Mouse (Mus musculus): Measurements from ENCODE around the gene Adamtsl3. TPM values are rescaled to one million over a fixed set of nuclear protein-coding genes. Genes with fewer than 3 reads are reported as not detected.

Gene Adamtsl3
- total RNA-seq (2021), result 1.9 and 2.7 TPM in 2 replicates
- long read RNA-seq, result 0 reads

DNA sequence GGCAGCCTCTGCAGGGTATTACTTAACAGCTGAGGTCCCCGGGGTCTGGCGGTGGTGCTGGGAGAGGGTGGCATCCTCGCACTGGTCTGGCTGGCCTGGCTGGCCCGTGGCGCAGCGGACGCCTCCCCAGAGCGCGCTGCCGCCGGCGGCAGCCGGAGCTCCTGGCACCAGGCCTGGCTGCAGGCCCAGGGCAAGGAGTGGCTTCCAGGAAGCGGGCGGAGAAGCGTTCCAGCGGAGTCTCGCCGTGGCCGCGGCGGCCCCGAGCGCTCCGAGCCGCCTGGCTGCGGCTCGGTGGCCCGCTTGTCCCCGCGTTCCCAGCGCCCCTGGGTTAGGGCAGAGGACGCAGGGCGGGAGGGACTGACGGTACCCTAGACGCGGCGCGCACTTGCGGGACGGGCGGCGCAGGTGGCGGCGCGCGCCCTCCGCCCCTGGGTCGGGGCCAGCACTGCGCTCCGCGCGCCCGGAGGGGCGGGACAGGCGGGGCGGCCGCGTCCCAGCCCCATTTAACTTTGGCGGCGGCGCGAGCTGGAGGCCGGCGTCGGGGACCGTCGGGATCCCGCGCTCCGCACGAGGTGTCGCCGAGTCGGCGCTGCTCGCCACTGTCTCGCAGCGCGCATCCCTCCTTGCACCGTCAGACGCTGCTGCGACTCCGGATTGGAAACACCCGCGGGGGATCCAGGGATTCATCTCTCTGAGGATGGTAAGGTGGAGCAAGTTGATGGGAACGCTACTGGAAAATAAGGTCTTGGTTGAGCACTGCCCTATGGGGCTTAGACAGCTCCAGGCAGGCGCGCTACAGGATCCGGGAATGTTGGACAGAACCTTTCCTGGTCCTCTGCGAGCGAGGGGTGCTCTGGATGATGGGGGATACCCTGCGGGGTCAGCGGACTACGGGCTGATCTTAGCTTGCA is at the start of gene Adamtsl3:
Adamtsl3 (plus strand) TSS at position 484 of the 911 bp plus-strand sequence.
- DNase-seq, result peak; percentile 53

DNA sequence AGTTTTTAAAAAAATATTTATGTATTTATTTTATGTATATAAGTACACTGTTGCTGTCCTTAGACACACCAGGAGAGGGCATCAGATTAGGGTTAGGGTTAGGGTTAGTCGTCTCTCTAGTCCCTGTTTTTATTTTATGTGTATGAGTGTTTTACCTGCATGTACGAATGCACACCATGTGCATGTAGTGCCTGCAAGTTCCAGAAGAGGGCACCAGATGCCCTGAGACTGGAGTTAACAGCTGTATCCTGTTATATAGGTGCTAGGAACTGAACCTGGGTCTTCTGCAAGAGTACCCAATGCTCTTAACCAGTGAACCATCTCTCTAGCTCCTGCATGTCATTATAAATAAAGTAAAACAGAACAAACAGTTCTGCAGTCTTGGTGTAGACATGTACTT is 48.3 kb upstream of the Adamtsl3 start:
- DNase-seq, result no peak

DNA sequence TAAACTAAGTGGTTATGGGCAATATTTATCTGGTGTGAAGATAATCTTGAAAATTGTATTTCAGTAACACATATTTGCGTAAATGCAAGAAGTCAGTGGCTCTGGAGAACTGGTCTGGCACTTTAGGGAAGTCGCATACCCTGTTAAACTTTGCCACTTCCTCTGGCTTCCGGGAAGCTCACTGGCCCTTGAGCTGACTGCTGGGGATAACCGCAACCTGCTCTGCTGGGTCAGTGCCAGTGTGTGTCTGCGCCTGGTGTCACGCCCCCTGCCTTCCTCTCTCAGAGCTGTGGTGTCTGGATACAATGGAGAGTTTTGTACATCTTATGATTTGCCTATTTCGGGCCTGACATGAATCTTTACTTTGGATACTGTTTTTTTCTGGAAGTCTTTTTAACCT is 42.1 kb upstream of the Adamtsl3 start:
- DNase-seq, result no peak

DNA sequence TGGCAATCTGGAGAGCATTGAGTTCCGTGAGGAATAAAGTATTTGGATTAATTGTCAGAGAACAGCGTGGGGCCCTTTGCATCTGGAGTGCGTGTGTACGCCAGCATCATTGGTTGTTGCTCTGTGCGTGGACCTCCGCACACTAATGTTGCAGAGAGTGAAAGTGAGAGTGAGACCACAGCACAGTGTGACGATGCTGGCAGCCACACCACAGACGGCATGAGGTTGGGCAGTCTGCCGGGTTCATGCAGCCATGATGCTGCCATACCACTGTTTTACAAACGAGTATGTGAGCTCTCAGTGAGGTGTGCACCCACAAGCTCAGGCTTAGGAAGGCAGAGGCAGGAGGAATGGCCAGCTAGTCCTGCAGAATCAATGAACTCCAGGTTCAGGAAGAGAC is 41.4 kb upstream of the Adamtsl3 start:
- DNase-seq, result no peak

- DNase-seq, result no peak
These were observed 40.9 kb upstream of the Adamtsl3 start for GRCm38 (mm10) chr7:82294611-82295010.

DNA sequence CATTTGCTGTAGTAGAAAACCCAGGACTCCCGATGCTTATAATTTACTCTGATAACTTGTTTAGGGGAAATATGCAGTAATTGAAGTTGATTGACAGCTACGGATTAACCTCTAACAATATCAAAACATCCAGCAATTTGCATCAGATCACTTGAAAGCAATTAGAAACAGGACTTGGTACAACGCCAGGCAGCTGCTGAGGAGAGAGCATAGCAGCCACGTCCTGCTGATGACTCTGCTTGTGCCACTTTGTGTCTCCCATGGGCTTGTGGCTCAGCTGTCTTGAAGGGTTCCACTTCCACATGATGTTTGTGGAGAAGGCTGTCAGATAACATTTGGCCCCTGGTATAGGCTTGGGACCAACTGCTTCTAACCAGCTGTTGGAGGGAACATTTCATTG is 27.1 kb upstream of the Adamtsl3 start:
- DNase-seq, result no peak

DNA sequence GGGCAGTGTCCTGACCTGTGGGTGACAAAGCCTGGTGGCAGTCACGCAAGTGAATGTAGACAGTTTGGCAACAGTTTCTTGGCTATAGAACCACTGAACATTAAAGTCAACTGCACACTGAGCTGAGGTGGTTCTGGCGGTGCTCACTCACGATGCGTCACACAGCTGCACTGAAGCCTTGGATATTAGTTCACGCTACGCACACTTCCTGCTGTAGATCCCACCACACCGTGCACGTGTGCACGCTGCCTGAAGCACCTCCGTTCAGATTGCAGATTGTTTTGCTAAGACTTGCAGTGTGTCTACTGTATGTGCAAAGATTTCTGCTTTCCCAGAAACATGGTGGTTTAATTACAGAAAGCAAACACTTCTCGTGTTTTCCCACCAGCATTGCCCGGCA is 17.0 kb upstream of the Adamtsl3 start:
- no peak for DNase-seq

DNA sequence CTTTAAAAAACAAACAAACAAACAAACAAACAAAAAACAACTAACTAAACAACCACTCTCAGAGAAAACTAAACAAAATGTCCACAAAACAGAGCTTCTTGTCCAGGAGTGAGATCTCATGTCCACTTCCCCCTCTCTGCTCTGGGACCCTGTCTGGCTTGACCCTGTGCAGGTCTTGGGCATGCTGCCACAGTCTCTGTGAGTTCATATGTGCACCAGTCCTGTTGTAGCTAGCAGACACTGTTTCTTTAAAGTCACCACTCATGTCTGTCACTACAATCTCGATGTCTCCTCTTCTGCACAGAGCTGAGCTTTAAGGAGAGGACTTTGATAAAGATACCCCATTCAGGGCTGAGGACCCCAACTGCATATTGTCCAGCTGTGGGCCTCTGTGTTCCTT is 8.9 kb upstream of the Adamtsl3 start:
- DNase-seq, result no peak

- DNase-seq, result no peak
These were observed 8.3 kb upstream of the Adamtsl3 start for GRCm38 (mm10) chr7:82327201-82327600.

- no peak for DNase-seq
These were observed 7.6 kb upstream of the Adamtsl3 start for GRCm38 (mm10) chr7:82327881-82328280.

- DNase-seq, result no peak
These were observed 5.7 kb upstream of the Adamtsl3 start for GRCm38 (mm10) chr7:82329831-82330230.

GRCm38 (mm10) chr7:82330860-82331259 is 4.6 kb upstream of the Adamtsl3 start:
- DNase-seq, result no peak

GRCm38 (mm10) chr7:82334000-82334399 is 1.5 kb upstream of the Adamtsl3 start:
- DNase-seq, result no peak

DNA sequence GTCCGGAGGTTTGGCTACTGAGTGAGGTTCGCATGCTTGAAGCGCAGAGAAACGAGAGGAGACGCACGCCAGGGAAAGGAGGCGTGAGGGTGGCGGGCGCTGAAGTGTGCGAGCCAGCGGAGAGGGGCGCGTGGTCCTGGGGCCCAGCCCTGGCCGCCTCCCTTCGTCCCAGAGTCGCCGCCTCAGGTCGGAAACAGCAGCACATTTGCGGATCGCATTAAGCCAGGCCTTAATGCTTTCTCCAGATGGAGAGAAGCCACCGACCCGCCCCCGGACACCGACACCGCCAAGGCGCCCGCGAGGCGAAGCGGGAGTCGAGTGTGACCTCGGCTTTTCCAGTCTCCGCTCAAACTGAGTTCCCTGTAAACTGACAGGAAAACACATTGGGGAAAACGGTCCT is 638 bp downstream of the Adamtsl3 start:
- peak; percentile 30 for DNase-seq

DNA sequence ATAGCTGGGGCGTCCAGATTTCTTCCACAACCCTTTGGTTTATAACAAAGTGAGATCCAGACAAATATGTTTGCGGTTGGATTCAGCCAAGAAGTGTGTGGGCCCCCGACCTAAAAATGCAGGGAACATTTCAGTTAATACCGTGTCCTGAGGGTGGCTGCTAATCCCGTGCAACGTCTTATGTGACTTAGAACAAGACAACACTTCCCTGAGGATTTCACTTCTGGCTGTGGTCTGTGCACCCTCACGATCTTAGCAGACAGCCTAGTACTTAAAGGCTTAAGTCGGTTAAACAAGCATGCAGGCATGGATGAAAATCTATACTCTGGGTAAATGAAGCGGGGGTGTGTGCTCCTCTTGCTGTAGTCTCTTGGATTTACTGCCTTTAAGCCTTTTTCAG is 2.6 kb downstream of the Adamtsl3 start:
- no peak for DNase-seq

DNA sequence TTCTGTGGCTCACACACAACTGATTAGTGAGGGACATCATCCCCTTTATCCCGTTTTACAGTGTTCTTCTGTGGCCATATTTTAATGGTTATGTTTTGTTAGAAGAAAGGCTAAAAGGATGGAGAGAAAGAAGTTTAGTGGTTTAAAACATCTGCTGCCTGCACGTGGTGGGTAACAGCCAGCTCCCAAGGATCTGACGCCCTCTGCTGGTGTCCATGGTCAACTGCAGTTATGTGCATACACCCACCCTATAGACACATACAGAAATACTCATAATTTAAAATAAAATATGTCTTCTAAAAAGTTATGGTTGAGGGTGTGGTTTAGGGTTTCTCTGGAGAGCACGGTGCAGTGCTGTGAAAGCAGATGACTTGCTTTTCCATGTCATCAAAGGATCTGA is 3.0 kb downstream of the Adamtsl3 start:
- no peak for DNase-seq

GRCm38 (mm10) chr7:82339214-82339613 is 3.7 kb downstream of the Adamtsl3 start:
- no peak for DNase-seq

DNA sequence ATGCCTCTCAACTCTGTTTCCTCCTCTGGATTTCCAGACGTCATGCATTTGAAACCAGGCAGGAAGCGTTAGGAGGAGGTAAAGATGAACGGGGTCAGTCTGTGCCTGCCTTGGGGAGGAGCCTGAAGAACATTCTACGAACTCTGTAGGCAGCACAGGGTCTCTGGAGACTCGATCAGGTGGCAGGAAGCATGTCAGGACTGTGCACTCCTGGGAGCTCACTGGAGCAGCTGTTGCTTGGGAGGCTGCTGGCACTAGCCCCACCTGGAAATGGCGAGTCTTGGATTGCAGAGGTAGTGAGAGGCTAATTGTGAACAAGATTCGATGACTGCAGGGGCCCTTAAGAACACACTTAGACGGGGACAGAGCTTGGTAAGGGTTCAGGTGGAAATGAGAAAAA is 6.0 kb downstream of the Adamtsl3 start:
- no peak for DNase-seq

GRCm38 (mm10) chr7:82346706-82347105 is 11.2 kb downstream of the Adamtsl3 start:
- DNase-seq, result no peak

- DNase-seq, result no peak
These were observed 14.3 kb downstream of the Adamtsl3 start for GRCm38 (mm10) chr7:82349796-82350195.

GRCm38 (mm10) chr7:82350421-82350820 is 14.9 kb downstream of the Adamtsl3 start:
- DNase-seq, result no peak

GRCm38 (mm10) chr7:82359146-82359545 is 23.7 kb downstream of the Adamtsl3 start:
- no peak for DNase-seq

DNA sequence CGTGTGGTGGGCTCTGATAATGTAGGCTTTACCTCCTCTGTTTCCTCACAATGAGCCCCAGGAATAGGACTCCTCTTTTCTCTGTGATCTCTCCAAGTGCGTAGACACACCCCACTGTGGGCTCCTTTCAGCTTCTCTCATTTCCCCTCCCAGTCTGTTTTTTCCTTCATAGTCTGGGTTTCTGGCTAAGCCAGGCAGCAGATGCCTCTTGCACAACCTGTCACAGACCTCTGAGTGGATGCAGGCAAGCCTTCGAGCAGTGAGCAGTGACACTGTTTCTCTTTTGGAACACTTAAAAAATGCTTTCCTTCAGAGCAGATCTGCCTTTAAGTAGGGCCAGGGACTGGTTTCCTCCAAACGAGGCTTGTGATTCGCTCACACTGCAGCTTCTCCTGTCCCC is 24.2 kb downstream of the Adamtsl3 start:
- DNase-seq, result no peak

DNA sequence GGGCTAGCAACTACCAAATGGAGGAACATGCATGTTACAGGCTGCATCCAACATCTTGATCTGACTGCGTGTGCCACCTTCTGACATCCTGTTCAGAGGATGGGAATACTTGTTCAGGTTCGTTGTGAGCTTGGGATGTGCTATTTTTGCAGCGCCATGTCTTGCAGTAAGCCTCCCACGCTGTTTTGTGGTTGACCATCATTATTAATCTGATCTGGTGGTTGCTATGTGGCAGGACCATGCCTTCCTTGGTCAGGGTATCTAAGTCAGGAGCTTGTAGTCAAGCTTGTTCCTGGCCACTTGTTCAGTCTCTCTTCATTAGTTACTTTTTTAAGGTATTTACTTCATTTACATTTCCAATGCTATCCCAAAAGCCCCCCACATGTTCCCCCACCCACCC is 24.7 kb downstream of the Adamtsl3 start:
- DNase-seq, result no peak
